Mouse (Mus musculus): Measurements from ENCODE around the gene G6pdx. TPM values are rescaled to one million over a fixed set of nuclear protein-coding genes. Genes with fewer than 3 reads are reported as not detected.

G6pdx gene
- total and polyA plus RNA-seq, 3 experiments: 6.5 to 13.1 (median 7.1) TPM

DNA sequence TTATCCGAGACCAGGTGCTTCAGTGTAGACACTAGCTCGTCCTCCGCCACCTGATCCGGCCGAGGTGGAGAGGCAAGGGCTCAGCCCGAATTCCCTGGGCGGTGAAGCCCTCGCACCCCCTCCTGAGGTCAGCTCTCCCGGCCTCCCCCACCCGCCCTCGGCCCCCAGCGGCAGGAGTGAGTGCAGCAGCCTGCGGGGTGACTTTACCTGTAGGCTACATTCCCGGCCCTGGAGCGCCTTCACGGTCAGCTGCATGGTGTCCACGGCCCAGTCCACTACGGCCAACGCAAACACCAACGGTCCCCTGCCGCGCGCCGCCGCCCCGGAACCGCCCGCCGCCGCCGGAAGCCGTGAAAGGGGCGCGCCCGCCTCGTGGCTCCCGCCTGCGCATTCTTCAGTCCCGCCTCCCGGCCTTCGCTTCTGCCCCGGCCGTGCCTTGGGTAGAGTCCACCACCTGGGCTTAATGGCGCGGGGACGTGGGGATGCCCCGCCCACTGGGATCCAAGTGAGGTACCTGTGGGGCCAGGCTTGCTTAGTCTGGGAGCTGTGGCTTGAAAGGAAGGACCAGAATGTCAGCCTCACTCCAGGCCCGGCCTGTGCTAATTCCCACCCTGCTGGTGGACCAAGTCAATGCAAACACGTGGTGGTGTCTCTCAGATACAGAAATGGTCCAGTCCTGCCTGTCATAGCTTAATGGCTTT, 60.6 kb downstream of the G6pdx start:
- DNase-seq: peak; percentile 84 to 86
- TF ChIP-seq CTCF (IDR thresholded peaks at IDR 0.05): peak; percentile 35
- TF ChIP-seq EP300 (IDR thresholded peaks at IDR 0.05; ENCODE audit: insufficient read depth, low read depth, low read length): no peak
- peak; percentile 15; the same call in 1 of the 2 replicates for TF ChIP-seq POLR2A (IDR thresholded peaks at IDR 0.05; ENCODE audit: insufficient read depth, low read depth, low read length)
- no peaks in the 10 kb centered on the region for H3K79me2 ChIP-seq (replicated peaks; ENCODE audit: control insufficient read depth, insufficient read depth, low read length)
- intact Hi-C loops (cut with DNase I): loop anchor here (5.0 kb wide), 2 partner anchors 56 to 121 kb away; partner anchors contain the start of genes Fam50a and Flna
- peaks cover 4% of the 10 kb centered on the region; the same call in 1 of the 2 replicates for H3K36me3 ChIP-seq (ENCODE audit: control insufficient read depth, insufficient read depth, low read length)
- H3K9ac ChIP-seq (ENCODE audit: low read depth, low read length): peak overlapping the region; percentile 85
- H3K4me3 ChIP-seq: peak overlapping the region; percentile 68
- peak overlapping the region; percentile 83 for H3K27ac ChIP-seq
- H3K27me3 ChIP-seq (ENCODE audit: control insufficient read depth, insufficient read depth, low read length): no peaks in the 10 kb centered on the region
- 14% methylated on average over 49 of the region's 49 CpGs for WGBS
- H3K4me1 ChIP-seq (ENCODE audit: control insufficient read depth, insufficient read depth, low read length): peaks cover 3% of the 10 kb centered on the region

DNA sequence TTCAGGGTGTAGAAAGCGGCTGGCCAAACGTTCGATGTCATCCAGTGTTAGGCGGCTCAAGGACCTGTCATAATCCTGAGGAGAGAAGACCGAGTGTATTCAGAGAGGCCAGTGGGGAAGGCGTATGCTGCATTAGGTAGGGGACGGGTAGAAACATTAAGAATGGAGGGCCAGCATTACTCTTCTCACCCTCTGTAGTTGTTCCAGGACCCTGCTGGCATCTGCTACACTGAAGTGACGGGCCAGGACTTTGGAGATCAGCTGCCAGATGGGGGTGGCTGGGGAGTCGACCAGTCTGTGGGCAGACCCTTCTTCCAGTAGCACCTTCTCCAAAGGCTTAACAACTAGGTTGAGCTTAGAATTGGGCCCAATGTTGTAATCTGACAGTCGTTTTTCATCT, 61.5 kb downstream of the G6pdx start:
- 46% methylated on average over 10 of the region's 10 CpGs for WGBS
- DNase-seq: no peak
- Histone ChIP-seq H3K79me2 (replicated peaks; ENCODE audit: control insufficient read depth, insufficient read depth, low read length) (no peaks in the 10 kb centered on the region), H3K4me1 (ENCODE audit: control insufficient read depth, insufficient read depth, low read length) (peaks cover 3% of the 10 kb centered on the region), H3K4me3 (peak overlapping the region; percentile 68), H3K27ac (peak overlapping the region; percentile 83), H3K27me3 (ENCODE audit: control insufficient read depth, insufficient read depth, low read length) (no peaks in the 10 kb centered on the region), H3K36me3 (ENCODE audit: control insufficient read depth, insufficient read depth, low read length) (peaks cover 4% of the 10 kb centered on the region; the same call in 1 of the 2 replicates), H3K9ac (ENCODE audit: low read depth, low read length) (peak overlapping the region; percentile 85)
- intact Hi-C loops (cut with DNase I): loop anchor here (5.0 kb wide), 2 partner anchors 55 to 120 kb away; partner anchors contain the start of genes Fam50a and Flna
- TF ChIP-seq CTCF (IDR thresholded peaks at IDR 0.05) (no peak), POLR2A (IDR thresholded peaks at IDR 0.05; ENCODE audit: insufficient read depth, low read depth, low read length) (no peak), EP300 (IDR thresholded peaks at IDR 0.05; ENCODE audit: insufficient read depth, low read depth, low read length) (no peak)

Other genes starting within 250 kb of the G6pdx start
- 100 to 1,000 TPM in 1 of 2 experiments, 10 to 100 TPM in 1; 87.4 to 104 TPM for gene Flna, start 179.4 kb downstream of the G6pdx start, total RNA-seq (2021)
- 218 and 243 TPM in 2 replicates for gene Flna, start 179.4 kb downstream of the G6pdx start, polyA plus RNA-seq (2012; rRNA removed)
- 10 to 100 TPM; 33.8 to 37.6 TPM for gene Emd, start 174.5 kb downstream of the G6pdx start, total RNA-seq (2021)
- 49.5 and 75.7 TPM in 2 replicates for gene Emd, start 174.5 kb downstream of the G6pdx start, polyA plus RNA-seq (2012; rRNA removed)
- gene Rpl10, start 158.4 kb downstream of the G6pdx start, total RNA-seq (2021): 100 to 1,000 TPM; 200 to 274 TPM
- gene Rpl10, start 158.4 kb downstream of the G6pdx start, polyA plus RNA-seq (2012; rRNA removed): 593 and 754 TPM in 2 replicates
- gene Taz, start 147.3 kb downstream of the G6pdx start, total RNA-seq (2021): 10 to 100 TPM; 45.6 to 47.4 TPM
- 93.5 and 103 TPM in 2 replicates for gene Taz, start 147.3 kb downstream of the G6pdx start, polyA plus RNA-seq (2012; rRNA removed)
- gene Dnase1l1, start 146.9 kb downstream of the G6pdx start, total RNA-seq (2021): 10 to 100 TPM; 15.4 to 19.7 TPM
- gene Dnase1l1, start 146.9 kb downstream of the G6pdx start, polyA plus RNA-seq (2012; rRNA removed): 21.2 and 33.2 TPM in 2 replicates
- gene Atp6ap1, start 132.1 kb downstream of the G6pdx start, total RNA-seq (2021): 100 to 1,000 TPM; 131 to 132 TPM
- 240 and 378 TPM in 2 replicates for gene Atp6ap1, start 132.1 kb downstream of the G6pdx start, polyA plus RNA-seq (2012; rRNA removed)
- 10 to 100 TPM; 63.1 to 71.6 TPM for gene Gdi1, start 124.2 kb downstream of the G6pdx start, total RNA-seq (2021)
- gene Gdi1, start 124.2 kb downstream of the G6pdx start, polyA plus RNA-seq (2012; rRNA removed): 121 and 191 TPM in 2 replicates
- 10 to 100 TPM; 24.6 to 24.9 TPM for gene Fam50a, start 116.2 kb downstream of the G6pdx start, total RNA-seq (2021)
- gene Fam50a, start 116.2 kb downstream of the G6pdx start, polyA plus RNA-seq (2012; rRNA removed): 7.1 and 10.2 TPM in 2 replicates
- gene Plxna3, start 100.1 kb downstream of the G6pdx start, total RNA-seq (2021): 1 to 10 TPM in 1 of 2 experiments, under 1 TPM in 1; 0.65 to 1.0 TPM
- gene Plxna3, start 100.1 kb downstream of the G6pdx start, polyA plus RNA-seq (2012; rRNA removed): 4.7 and 5.6 TPM in 2 replicates
- gene Lage3, start 75.6 kb downstream of the G6pdx start, total RNA-seq (2021): 10 to 100 TPM; 24.4 to 32.0 TPM
- 38.5 and 44.6 TPM in 2 replicates for gene Lage3, start 75.6 kb downstream of the G6pdx start, polyA plus RNA-seq (2012; rRNA removed)
- 10 to 100 TPM; 68.5 to 79.2 TPM for gene Ubl4a, start 56.0 kb downstream of the G6pdx start, total RNA-seq (2021)
- gene Ubl4a, start 56.0 kb downstream of the G6pdx start, polyA plus RNA-seq (2012; rRNA removed): 58.1 and 93.7 TPM in 2 replicates
- gene Slc10a3, start 55.8 kb downstream of the G6pdx start, total RNA-seq (2021): 1 to 10 TPM; 5.1 to 5.8 TPM
- gene Slc10a3, start 55.8 kb downstream of the G6pdx start, polyA plus RNA-seq (2012; rRNA removed): 10.4 and 12.6 TPM in 2 replicates
- gene Fam3a, start 35.9 kb downstream of the G6pdx start, total RNA-seq (2021): 10 to 100 TPM; 16.6 to 21.5 TPM
- gene Fam3a, start 35.9 kb downstream of the G6pdx start, polyA plus RNA-seq (2012; rRNA removed): 29.8 and 32.4 TPM in 2 replicates
- 10 to 100 TPM; 39.7 to 47.6 TPM for gene Ikbkg, start 35.9 kb downstream of the G6pdx start, total RNA-seq (2021)
- 11.0 and 18.2 TPM in 2 replicates for gene Ikbkg, start 35.9 kb downstream of the G6pdx start, polyA plus RNA-seq (2012; rRNA removed)
- not detected for gene Gm6880, start 52.2 kb upstream of the G6pdx start, total RNA-seq (2021)
- not detected in 2 replicates for gene Gm6880, start 52.2 kb upstream of the G6pdx start, polyA plus RNA-seq (2012; rRNA removed)
- gene Olfr1326-ps1, start 145.7 kb upstream of the G6pdx start, total RNA-seq (2021): not detected
- not detected in 2 replicates for gene Olfr1326-ps1, start 145.7 kb upstream of the G6pdx start, polyA plus RNA-seq (2012; rRNA removed)
- not detected for gene Olfr1325, start 163.5 kb upstream of the G6pdx start, total RNA-seq (2021)
- not detected in 2 replicates for gene Olfr1325, start 163.5 kb upstream of the G6pdx start, polyA plus RNA-seq (2012; rRNA removed)
- gene Gm5640, start 216.4 kb upstream of the G6pdx start, total RNA-seq (2021): under 1 TPM; 0.16 to 0.27 TPM
- 0.29 and 0.59 TPM in 2 replicates for gene Gm5640, start 216.4 kb upstream of the G6pdx start, polyA plus RNA-seq (2012; rRNA removed)

All from heart, adult 2 months (tissue).